Mouse (Mus musculus) heart, postnatal 0 days (tissue): Measurements from ENCODE around the gene Cubn.

Experiments used
- CTCF ChIP-seq: IDR thresholded peaks from 2 replicates; pipeline ENCODE4 v1.5.1; 2016; ENCODE audit warnings: antibody characterized with exemption, control low read depth, low read depth
- EP300 ChIP-seq: IDR thresholded peaks from 2 replicates; pipeline ENCODE4 v1.6.1; 2016; ENCODE audit warnings: antibody characterized with exemption, low read depth

DNA sequence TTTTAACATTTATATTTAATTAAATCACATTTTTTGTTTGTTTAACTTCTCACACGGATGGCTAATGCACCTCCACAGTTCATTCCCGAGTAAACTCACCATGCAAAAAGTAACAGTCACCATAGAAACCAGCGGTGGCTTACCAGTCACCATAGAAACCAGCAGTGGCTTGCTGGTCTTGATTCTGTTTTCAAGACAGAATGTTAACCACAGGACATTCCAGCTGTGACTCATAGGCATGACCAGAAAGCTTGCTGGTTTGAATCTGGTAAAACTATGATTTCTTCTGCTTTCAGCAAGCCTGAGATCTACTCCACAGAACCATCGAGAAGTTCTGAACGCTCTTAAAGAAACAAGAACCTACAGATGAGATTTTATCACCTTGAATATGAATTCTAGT is 84.3 kb downstream of the Cubn start:
- TF ChIP-seq CTCF (no peak), EP300 (no peak)
